Mouse (Mus musculus) urinary bladder, postnatal 25 days (tissue): ENCODE results near the gene Trim27.

Experiments used
- DNase-seq: peaks from one replicate; pipeline ENCODE4 v3.0.0; 2022; ENCODE audit warnings: low spot score

Gene Trim27

GRCm38 (mm10) chr13:21172241-21173027 is 6.8 kb upstream of the Trim27 start:
- DNase-seq: no peak

DNA sequence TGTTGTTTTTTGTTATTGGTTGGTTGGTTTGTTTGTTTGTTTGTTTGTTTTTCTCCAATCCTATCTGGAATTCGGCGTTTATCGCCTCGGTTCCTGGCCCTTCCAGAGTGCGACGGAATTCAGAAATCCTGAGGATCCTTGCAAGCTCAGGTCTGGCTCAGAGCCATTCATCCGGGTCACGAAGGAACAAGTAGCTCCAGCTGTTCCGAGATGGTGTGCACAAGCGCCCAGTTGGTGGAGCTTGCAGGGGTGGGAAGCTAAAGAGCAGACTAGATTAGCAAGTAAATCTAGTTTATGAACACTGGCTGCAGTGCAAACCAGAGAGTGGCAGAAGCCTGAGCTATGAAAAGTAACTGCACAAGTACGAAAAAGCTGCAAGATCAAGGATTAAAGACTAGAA is 6.2 kb upstream of the Trim27 start:
- peak; percentile 82 for DNase-seq

GRCm38 (mm10) chr13:21176733-21177132 is 2.5 kb upstream of the Trim27 start:
- DNase-seq: no peak

DNA sequence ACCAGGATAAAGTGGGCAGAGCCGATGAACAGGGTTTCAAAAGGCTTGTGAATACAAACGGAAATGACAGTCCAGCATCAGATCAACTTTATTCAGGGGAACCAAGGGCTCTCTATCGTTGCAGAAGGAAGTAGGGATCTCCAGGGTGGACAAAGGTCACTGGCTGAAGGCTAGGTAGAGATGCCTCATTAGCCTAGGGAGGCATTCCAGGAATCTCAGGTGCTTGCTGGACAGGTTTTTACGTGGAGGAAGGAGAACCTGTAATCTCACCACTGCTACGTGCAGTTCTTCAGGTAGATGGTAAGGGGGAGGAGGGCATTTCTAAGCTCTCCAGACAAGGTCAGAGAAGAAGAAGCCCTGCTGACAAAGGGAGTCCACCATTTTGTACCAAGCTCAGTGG is 1.6 kb upstream of the Trim27 start:
- no peak for DNase-seq

- DNase-seq: no peak
These were observed 881 bp upstream of the Trim27 start for GRCm38 (mm10) chr13:21178364-21178763.

GRCm38 (mm10) chr13:21179724-21180550 is 692 bp downstream of the Trim27 start:
- peak; percentile 78 for DNase-seq

GRCm38 (mm10) chr13:21180551-21181530 is 1.6 kb downstream of the Trim27 start:
- DNase-seq: no peak

DNA sequence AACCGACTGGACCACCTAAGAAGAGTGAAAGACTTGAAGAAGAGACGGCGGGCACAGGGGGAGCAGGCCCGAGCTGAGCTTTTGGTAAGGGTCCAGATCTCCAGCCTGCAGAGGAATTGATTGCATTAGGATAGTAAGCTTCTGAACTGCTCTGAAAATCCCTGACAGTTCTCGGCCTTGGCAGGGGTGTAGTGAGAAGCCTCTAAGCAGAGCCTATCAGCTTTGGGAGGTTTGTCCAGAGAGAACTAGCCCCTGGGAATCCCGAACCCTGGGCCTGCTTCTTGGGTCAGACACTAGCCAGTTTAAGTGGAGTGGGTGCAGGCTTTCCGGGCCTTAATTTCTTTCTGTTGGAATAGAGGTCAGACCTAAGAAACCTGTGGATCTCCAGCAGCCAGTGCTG is 2.8 kb downstream of the Trim27 start:
- DNase-seq: no peak

- no peak for DNase-seq
These were observed 3.8 kb downstream of the Trim27 start for GRCm38 (mm10) chr13:21183066-21183465.

DNA sequence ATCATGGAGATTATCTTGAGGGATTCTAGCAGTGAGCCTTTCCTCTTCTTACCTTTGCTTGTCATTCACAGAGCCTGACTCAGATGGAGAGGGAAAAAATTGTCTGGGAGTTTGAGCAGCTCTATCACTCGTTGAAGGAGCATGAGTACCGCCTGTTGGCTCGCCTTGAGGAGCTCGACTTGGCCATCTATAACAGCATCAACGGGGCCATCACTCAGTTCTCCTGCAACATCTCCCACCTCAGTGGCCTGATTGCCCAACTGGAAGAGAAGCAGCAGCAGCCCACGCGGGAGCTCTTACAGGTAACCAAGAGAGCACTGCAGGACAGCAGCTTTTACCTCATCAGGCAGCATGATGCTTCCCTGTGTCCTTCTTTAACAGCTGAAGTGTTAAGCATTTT is 4.4 kb downstream of the Trim27 start:
- DNase-seq: no peak

DNA sequence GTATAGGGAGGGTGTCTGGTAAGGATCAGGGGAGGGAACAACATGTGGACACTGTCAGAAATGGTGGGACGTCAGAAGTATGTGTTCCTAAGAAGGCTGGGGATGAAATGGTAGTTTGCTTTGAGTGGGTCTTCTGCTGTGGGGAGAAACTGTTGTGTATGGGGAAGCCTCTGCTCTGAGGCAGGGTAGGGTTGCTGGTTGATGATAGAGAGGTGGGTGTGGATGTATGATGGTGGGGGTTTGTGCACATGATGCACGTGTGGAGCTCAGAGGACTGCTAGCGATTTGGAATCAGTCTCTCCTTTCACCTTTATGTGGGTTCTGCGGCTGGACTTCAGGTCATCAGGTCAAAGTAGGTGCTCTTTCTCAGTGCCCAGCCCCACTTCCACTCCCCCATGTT is 6.3 kb downstream of the Trim27 start:
- no peak for DNase-seq

DNA sequence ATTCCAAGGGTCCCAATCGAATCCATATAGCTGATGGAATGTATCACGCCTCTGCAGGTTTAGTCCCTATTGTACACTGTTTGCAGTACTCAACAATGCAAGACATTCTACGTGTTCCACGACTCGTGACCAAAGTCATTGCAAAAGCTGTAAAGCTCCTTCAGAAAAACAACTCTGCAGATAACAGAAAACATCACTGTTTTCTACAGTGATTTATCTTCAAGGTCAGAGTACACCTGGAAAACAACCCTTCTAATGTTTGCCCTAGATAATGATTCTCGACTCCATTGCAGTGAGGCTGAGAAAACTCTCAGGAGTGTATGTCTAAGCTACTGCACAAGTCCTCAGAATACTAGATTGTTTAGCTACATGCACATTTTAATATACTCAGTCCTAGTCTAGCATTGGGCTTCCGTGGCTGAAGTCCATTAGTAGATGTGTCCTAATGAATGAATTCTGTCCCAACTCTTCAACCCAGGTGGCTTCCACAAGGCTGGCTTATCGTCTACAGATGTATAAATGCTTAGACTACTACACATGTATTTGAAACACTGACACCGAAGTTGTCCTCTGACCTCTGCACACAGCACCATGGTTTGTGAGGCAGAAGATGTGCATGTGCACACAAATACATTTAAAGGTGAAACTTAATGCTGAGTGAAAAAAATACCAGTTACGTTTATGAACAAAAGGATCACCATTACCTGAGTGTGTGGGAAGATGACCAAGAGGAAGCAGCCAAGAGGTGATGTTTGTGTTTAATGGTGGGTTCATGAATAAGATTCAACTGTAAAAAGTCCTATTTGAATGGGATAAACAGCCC is 16.4 kb downstream of the Trim27 start:
- DNase-seq: no peak

- DNase-seq: no peak
These were observed 18.5 kb downstream of the Trim27 start for GRCm38 (mm10) chr13:21197721-21198120.

- DNase-seq: no peak
These were observed 19.1 kb downstream of the Trim27 start for GRCm38 (mm10) chr13:21198313-21198712.

DNA sequence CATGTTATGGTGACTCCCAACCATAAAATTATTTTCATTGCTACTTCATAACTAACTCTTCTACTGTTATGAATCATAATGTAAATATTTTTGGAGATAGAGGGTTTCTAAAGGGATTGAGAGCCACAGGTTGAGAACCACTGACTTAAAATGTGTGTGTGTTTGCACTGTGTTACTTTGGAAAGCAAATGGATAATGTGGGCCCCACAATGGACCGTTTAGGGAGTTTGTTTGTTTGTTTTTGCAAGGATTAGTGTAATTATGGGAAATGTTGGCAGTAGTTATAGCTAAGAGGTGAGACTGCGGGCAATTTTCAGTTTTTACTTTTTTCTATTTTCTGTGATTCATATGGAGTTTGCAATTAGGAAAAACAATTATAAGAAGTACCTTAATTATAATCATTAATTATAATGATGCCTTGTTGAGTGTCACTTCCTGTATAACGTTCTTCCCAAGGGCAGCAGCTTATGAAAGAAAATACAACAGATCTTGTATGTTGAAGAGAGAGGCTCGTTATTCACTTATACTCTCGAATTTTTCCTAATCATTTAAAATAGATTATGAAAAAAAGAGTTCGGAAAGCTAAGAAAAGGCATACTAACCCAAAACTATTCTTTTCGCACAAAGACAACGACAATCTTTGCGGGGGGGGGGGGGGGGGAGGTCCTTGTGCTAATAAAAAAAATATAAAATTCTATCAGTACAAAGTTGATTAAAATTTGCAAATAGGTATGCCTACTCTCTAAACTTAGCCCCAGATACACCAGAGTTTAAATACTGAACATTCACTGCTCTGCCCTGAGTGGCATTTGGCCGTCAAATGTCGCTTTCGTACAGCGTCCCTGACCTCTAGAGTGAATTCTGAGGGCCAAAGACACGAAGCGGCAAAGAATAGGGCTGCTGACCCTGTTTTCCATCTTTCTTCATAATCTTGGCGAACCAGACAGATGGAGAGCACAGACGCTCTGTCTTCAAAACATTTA is 20.1 kb downstream of the Trim27 start:
- peak; percentile 9 for DNase-seq

- DNase-seq: peak; percentile 92
These were observed 21.1 kb downstream of the Trim27 start for GRCm38 (mm10) chr13:21200043-21200999.

GRCm38 (mm10) chr13:21215275-21215983 is 36.2 kb downstream of the Trim27 start:
- DNase-seq: peak; percentile 66

DNA sequence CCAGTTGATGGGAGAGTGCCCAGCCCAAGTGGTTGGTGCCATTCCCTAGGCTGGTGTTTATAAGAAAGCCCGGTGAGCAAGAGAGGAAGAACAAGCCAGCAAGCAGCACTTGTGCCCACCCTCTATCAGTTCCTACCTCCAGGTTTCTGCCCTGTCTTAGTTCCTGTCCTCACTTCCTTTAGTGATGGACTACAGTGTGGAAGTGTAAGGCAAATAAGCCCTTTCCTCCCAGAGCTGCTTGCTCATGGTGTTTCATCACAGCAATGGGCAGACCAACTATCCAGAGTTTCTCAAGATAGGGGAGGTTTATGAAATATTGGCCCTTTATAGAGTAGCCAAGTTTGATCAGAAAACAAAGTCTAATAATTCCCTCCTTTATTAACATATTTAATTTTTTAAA is 37.5 kb downstream of the Trim27 start:
- DNase-seq: no peak
